Mouse (Mus musculus): ENCODE results near the gene Gstcd.
A peak's percentile ranks its signal among the peaks of the same experiment; 100 is the strongest.

The Gstcd gene

GRCm38 (mm10) chr3:132996299-132996698 is 95.5 kb downstream of the Gstcd start:
- DNase-seq: no peak

- DNase-seq: no peak
Observed at GRCm38 (mm10) chr3:132995904-132996267, 95.9 kb downstream of the Gstcd start.

- no peak for DNase-seq
Observed at GRCm38 (mm10) chr3:132995172-132995903, 96.5 kb downstream of the Gstcd start.

DNA sequence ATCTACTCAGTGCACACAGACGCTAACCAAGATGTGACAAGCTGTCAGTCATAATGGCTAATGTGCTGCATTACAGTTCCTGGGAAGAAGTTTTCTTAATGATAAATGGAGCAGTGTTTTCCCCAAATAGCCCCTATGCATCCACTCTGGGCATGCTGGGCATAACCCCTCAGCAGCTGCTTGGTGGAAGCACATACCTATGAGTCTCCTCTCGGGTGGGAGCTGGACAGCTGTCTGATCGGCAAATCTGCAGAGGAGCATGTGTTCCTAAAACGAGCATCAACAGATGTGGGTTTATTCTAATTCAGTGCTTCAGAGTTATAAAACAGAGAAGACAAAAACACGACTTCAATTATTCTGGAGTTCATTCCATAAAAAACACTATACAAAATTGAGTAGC is 105.6 kb downstream of the Gstcd start:
- no peak for DNase-seq

- no peak for DNase-seq
Observed at GRCm38 (mm10) chr3:132983845-132984485, 107.9 kb downstream of the Gstcd start.

DNA sequence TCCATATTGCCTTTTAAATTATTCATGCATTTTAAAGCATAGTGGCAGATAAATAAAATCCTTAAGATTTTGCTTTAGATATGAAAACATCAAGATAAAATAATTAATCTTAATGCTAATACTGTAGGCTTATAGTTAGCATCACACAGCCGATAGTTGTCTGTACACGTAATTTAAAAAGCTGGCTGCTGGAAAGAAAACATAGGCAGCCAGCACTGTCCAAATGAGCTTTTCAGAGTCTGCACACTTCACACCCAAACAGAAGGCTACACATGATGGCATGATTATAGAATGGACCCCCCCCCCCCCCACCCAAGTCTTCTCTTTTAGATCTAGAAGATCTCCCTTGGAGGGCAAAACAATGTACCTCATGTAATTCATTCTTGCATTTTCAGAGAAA is 109.9 kb downstream of the Gstcd start:
- no peak for DNase-seq

DNA sequence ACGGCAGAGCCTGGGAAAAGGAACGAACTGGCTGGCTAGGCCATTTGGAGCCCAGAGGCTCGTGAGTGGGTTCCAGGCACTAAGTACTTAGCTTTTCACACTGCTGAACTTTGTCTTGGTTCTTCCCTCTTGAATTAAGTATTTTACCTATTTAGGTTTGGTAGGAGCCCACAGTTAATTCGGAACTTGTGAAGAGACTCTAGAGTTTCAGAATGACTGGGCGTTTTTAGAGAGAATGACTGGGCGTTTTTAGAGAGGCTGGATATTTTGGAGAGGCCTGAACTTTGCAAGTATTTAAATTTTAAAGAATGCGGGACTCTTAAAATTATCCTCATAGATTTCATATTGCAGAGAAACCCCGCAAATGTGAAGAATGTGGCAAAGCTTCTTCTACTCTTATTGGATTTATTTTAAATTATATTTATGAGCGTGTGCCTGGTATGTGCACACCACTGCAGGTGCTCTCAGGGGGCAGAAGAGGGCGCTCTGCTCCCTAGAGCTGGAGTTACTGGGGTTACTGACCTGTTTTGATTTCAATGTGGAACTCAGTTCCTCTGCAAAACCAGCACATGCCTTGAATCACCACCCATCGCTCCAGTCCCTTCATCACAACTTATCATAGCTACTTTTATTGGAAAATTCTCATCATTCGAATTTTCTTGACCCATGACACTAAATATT is 111.9 kb downstream of the Gstcd start:
- DNase-seq: no peak

DNA sequence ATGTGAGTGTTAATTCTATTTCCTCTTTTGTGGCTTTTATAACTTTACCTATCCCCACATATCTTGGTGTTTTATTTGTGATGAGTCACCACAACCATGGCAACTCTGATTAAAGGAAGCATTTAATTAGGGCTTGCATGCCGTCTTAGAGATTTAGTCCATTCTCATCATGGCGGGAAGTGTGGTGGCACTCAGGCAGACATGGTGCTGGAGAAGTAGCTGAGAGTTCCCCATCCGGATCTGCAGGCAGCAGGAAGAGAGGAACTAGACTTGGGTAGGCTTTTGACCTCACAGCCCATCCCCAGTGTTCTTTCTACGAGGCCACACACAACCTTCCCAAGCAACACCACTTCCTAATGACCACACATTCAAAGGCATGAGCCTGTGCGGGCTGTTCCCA is 125.6 kb downstream of the Gstcd start:
- DNase-seq: no peak

DNA sequence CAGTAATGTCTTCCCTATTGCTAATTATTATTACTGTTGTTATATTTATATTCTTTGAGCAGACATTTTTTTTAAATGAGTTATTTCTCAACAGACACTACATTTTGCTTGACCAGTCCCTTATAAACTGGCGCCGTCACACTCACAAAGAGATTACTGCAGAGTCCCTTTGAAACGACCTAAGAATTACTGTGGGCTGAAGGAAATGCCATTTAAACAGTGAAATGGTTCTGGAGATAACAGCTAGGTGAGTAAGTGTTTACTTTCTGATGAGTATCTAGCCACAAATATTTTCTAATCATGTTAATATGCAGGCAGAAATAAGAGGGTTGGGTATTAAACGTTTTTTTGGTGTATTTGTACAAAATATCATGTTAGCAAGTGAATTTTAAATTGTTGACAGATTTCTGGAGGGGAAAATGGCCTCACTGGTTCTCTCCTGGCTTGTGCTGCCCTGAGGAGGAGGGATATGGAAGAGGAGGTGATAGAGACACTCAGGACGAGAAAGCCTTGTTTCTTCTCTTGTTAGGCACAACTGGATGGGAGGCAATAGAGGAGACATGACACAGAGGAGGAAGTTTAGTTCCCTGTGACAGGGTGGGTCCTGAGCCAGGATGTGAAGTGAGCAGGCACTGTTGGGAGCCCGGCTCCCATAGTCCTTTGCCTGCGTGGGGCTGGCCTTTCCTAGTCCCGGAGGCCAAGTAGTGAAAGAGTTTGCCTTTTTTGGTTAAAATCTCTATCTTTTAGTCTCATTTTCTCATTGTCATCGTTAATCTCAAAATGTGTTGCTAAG is 126.9 kb downstream of the Gstcd start:
- DNase-seq: no peak

DNA sequence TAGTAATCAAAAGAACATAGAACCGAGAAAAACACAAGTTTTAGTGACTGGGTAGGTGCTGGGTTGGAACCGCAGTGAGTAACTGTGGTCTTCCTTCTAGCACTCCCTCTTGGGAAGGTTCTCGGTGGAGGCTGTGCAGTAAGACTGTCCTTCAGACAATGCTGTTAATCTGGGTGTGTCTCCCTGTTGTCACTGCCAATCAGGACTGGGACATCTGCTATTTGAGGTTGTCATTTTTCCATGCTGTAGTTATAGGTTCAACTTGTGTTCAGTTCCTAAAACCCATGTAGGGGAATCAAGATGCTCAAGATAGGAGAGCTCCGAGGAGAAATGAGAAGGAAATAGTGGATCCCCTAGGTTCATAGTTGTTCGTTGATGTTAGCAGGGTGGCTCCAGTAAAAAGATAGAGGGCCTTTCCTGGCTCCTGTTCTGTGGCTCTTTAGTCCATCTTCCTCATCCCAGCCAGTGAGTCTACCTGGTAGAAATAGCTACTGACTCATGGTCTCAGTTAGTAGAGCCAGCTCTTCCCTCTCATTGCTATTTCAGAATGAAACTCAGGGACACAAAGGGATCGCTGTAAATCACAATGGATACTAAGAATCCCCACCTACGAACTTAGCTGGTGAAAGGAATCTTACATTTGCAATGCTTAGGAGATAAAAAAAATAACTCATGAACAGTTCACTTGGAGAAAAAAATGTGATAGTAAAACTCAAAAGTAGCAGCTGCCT is 129.0 kb downstream of the Gstcd start:
- DNase-seq: no peak

- DNase-seq: no peak
Observed at GRCm38 (mm10) chr3:132950529-132950880, 141.3 kb downstream of the Gstcd start.

- DNase-seq: peak; percentile 28
Observed at GRCm38 (mm10) chr3:132949791-132950528, 141.9 kb downstream of the Gstcd start, which contains the start of gene Npnt. Gene Npnt, minus strand, starts transcription at chr3:132950291.

DNA sequence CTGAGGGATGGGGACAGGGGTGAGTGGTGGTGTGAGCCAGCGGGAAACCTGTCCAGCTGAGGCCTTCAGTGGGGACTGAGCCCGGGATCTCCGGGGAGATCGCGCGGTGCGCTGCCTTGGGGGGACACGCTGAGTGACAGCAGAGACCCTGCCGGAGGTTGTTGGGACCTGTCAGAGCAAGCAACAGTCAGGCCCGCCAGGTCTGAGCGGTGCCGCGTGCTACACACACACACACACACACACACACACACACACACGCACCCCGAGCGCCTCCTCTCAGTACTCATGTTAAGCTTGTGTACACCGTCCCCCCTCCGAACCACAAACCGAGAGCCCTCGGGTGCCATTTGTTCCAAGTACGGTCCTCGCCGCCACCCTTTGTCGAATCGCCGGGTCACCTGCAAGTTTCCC is 142.4 kb downstream of the Gstcd start:
- DNase-seq: peak; percentile 35

DNA sequence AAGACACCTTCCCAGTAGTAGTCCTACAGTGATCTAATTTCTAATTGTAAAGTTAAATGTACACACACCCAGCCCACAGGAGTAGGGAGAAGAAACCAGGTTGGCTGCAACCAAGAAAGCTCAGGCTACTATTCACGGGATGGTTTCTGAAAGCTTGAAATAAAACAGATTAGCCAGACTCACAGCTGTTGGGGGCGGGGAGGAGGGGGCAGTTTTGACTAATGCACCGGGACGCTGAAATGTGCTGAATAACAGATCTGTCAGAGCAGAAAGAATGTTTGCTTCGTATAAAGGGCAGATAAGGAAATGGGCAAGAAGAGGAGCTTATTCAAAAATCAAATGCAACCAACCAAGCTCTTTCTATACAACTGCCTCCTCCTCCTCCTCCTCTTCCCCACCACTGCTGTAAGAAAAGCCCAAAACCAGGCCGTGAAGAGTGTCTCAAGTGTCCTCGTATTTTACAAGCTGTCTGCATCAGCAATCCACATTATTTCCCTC is 143.5 kb downstream of the Gstcd start:
- DNase-seq: no peak

- DNase-seq: no peak
Observed at GRCm38 (mm10) chr3:132946086-132946485, 145.7 kb downstream of the Gstcd start.

- DNase-seq: no peak
Observed at GRCm38 (mm10) chr3:132945669-132946068, 146.2 kb downstream of the Gstcd start.

GRCm38 (mm10) chr3:132944609-132945008 is 147.2 kb downstream of the Gstcd start:
- no peak for DNase-seq

GRCm38 (mm10) chr3:132944193-132944592 is 147.6 kb downstream of the Gstcd start:
- no peak for DNase-seq

- no peak for DNase-seq
Observed at GRCm38 (mm10) chr3:132942778-132943177, 149.1 kb downstream of the Gstcd start.

GRCm38 (mm10) chr3:132940181-132940990 is 151.4 kb downstream of the Gstcd start:
- no peak for DNase-seq

GRCm38 (mm10) chr3:132939006-132939405 is 152.8 kb downstream of the Gstcd start:
- no peak for DNase-seq

Measured in right cerebral cortex, postnatal 14 days (tissue).